Mouse (Mus musculus) stomach, embryonic 15.5 days (tissue): ENCODE results near the gene Wdpcp. TPM values are rescaled to one million over a fixed set of nuclear protein-coding genes. Genes with fewer than 3 reads are reported as not detected.

Experiments
- ATAC-seq: fragments of 200-750 bp; cut with Nextera tagmentation; 2 replicates; pipeline ENCODE4 v1.8.0; 2017; ENCODE audit warnings: low read depth, moderate number of reproducible peaks, moderate TSS enrichment; ENCODE audit not compliant: insufficient read depth, low FRiP score
- H3K27ac ChIP-seq: fragments of 300-500 bp; sonication (generic); 2 replicates; pipeline ENCODE4 v1.5.1; 2015; ENCODE audit warnings: mild to moderate bottlenecking, inconsistent platforms
- H3K27me3 ChIP-seq: fragments of 300-500 bp; sonication (generic); replicated peaks from 2 replicates; pipeline ENCODE4 v1.6.1; 2015; ENCODE audit warnings: inconsistent platforms
- H3K36me3 ChIP-seq: fragments of 300-500 bp; sonication (generic); 2 replicates; pipeline ENCODE4 v1.6.1; 2015; ENCODE audit warnings: inconsistent platforms
- H3K4me1 ChIP-seq: fragments of 300-500 bp; sonication (generic); 2 replicates; pipeline ENCODE4 v1.6.1; 2015; ENCODE audit warnings: inconsistent platforms
- H3K4me2 ChIP-seq: fragments of 300-500 bp; sonication (generic); 2 replicates; pipeline ENCODE4 v1.6.1; 2015; ENCODE audit warnings: mild to moderate bottlenecking, inconsistent platforms
- H3K4me3 ChIP-seq: fragments of 300-500 bp; sonication (generic); replicated peaks from 2 replicates; pipeline ENCODE4 v1.5.1; 2015; ENCODE audit warnings: inconsistent platforms
- H3K9ac ChIP-seq: fragments of 300-500 bp; sonication (generic); 2 replicates; pipeline ENCODE4 v1.6.1; 2015; ENCODE audit warnings: inconsistent platforms
- H3K9me3 ChIP-seq: fragments of 300-500 bp; sonication (generic); 2 replicates; pipeline ENCODE4 v1.6.1; 2016; ENCODE audit warnings: inconsistent platforms
- whole genome bisulfite sequencing: fragments of 180-500 bp; shearing (Covaris S2); methylation state at CpG from one replicate; pipeline ENCODE4 v1.1.7; 2015; 5-methylcytosine and 5-hydroxymethylcytosine counted together
- polyA plus RNA-seq: library from polyadenylated mRNA; unstranded; fragments of >200 nt; fragmentation: Nextera tagmentation; extraction: Ambion mirVana; gene quantifications from 2 replicates; pipeline ENCODE4 v1.2.1, GENCODE M21; 2015

Gene Wdpcp
- polyA plus RNA-seq, 1 experiment from 2014 or later: 8.9 TPM

DNA sequence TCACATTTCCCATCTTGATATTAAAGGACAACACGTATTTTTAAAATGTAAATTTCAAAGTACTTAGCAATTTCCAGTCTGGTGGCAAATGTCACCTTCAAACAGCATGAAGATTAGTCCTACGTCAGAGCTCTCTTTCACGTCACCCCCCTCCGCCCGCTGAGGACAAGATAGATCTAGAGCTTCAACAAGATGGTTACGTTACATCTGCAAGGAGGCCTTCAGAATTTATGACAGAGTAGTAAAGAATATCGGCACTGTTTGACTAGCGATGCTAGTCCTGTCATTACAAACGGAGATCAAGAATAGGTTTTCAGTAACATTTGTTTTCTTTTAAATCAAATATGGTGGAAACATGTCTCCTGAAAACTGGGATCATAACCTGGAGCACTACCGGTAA, 1.1 kb upstream of the Wdpcp start:
- WGBS: 5% methylated on average over 10 of the region's 10 CpGs
- no peaks in the 10 kb centered on the region for H3K9me3 ChIP-seq
- ATAC-seq: no peak
- peaks cover 5% of the 10 kb centered on the region; the same call in 1 of the 2 replicates for H3K36me3 ChIP-seq
- H3K9ac ChIP-seq: peak overlapping the region; percentile 42; the same call in 1 of the 2 replicates
- H3K4me2 ChIP-seq: peak overlapping the region; percentile 66
- H3K27me3 ChIP-seq: no peaks in the 10 kb centered on the region
- peak overlapping the region; percentile 51; the same call in 1 of the 2 replicates for H3K27ac ChIP-seq
- H3K4me1 ChIP-seq: peaks cover 12% of the 10 kb centered on the region; the same call in 1 of the 2 replicates
- peak overlapping the region; percentile 65 for H3K4me3 ChIP-seq

DNA sequence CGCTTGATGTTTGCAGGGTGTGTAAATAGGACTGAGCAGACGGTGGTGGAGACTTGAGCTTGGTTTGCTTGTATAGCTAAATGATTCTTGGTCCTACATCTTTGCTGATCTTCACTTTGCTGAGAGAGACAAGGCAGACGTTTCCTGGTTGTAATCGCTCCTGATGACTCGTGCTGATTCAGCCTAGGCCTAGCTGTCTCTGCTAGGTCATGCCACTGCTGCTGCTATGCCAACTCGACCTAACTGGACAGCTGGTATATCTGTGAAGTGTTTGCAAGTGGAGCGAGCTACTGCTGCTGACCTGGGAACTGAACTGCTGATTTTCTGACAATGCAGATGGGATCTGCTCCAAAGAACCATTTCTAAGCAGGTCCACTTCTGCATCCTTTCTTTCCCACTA, 9.4 kb downstream of the Wdpcp start:
- 66% methylated on average over 7 of the region's 7 CpGs for WGBS
- Histone ChIP-seq H3K4me2 (no peak overlapping the region), H3K27ac (no peak overlapping the region), H3K4me3 (no peak overlapping the region), H3K36me3 (no peaks in the 10 kb centered on the region), H3K27me3 (no peaks in the 10 kb centered on the region), H3K4me1 (no peaks in the 10 kb centered on the region), H3K9ac (no peak overlapping the region), H3K9me3 (no peaks in the 10 kb centered on the region)
- ATAC-seq: no peak

DNA sequence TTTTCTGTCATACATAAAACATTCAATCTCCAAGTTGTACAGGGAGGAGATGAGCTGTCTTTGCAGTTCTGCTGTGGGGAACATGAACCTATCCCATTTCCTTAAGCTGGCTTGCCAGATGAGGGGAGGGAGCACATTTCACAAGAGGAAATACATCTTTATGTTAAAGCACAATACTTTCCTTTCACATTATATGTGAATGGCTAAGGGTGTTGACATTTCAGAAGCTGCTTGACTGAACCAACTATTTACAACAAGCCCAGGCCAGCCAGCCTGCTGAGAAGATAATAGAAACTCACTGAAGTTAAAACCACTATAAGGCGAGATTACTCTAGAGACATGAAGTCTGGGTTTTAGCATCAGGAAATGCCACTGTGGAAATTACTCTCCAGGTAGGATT, 11.3 kb downstream of the Wdpcp start:
- H3K27ac ChIP-seq: no peak overlapping the region
- ATAC-seq: no peak
- WGBS: 54% methylated on average over 1 of the region's 1 CpGs
- H3K27me3 ChIP-seq: no peaks in the 10 kb centered on the region
- H3K36me3 ChIP-seq: no peaks in the 10 kb centered on the region
- no peak overlapping the region for H3K9ac ChIP-seq
- H3K4me1 ChIP-seq: no peaks in the 10 kb centered on the region
- H3K4me3 ChIP-seq: no peak overlapping the region
- H3K4me2 ChIP-seq: no peak overlapping the region
- no peaks in the 10 kb centered on the region for H3K9me3 ChIP-seq

DNA sequence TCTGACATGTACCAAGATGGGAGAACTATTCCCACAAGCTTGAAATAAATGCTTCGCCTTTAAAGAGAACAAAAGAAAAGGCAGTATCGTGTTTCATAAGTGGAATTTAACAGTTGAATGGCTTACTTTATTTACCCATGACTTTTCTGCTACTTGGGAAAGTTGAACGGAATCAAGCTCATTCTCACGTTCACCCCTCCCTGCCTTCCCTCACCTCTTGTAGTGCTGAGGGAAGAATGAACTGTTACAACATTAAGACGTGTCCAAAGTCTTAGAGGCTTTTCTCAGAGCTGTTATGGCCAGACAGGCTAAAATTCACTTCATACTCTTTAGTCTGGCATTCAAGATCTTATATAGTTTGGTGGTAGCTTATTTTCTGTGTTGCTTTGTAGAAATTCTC, 30.5 kb downstream of the Wdpcp start:
- Histone ChIP-seq H3K4me1 (no peaks in the 10 kb centered on the region), H3K36me3 (no peaks in the 10 kb centered on the region), H3K9ac (no peak overlapping the region), H3K4me3 (no peak overlapping the region), H3K27me3 (no peaks in the 10 kb centered on the region), H3K27ac (no peak overlapping the region), H3K9me3 (no peaks in the 10 kb centered on the region), H3K4me2 (no peak overlapping the region)
- ATAC-seq: no peak
- WGBS: 41% methylated on average over 5 of the region's 5 CpGs

DNA sequence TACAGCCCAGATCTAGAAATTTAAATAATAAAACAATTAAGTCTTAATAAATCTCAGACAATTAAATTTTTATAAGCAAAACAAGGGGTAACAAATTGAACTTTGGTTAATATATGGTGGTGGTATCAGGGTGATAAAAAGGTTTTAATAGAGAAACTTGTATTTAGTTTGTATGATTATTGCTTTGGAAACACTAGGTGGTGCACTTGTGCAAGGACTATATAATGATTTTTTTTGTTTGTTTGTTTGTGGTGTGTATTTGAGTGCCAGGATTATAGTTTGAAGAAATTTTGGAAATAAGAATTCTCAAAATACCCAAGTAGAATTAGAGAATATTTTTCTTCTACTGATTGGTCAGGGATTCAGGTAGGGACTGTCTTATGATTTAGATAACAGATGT, 43.9 kb downstream of the Wdpcp start:
- ATAC-seq: no peak
- no peaks in the 10 kb centered on the region for H3K36me3 ChIP-seq
- no peaks in the 10 kb centered on the region for H3K9me3 ChIP-seq
- H3K4me1 ChIP-seq: no peaks in the 10 kb centered on the region
- H3K27ac ChIP-seq: no peak overlapping the region
- no peaks in the 10 kb centered on the region for H3K27me3 ChIP-seq
- no peak overlapping the region for H3K4me3 ChIP-seq
- H3K9ac ChIP-seq: no peak overlapping the region
- H3K4me2 ChIP-seq: no peak overlapping the region

DNA sequence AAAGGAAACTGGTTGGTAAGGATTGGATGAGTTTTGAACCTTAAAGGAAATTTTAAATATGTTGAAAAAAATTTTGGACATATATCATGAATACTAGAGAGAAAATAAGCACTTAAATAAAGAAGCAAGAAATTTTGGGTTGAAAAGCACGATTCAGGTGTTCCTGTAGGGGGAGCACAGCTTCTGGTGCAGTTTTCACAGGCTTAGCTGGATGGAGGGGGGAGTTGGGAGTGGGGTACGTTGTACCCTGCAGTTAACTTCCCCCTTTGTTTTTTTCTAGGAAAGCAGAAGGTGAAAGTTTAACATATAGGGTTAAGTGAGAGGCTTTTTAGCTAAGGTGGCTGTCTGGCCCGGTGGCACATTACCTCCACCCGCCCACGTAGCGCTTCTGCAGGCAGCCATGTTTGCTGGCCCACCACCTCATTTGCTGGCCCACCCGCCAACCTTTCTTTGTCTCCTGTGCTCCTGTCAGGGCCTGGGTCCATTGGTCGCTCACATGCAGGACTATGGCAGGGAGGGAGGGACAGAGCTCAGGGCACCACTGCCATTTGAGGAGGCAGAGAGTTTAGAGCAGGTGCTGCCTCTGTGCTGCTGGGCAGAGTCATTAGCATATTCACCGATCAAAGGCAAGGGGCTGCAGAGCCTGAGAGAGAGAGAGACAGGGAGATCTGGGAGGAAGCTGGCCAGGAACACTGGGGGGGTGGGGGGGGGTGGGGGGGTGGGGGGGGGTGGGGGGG, 62.3 kb downstream of the Wdpcp start:
- Histone ChIP-seq H3K27me3 (no peaks in the 10 kb centered on the region), H3K4me3 (no peak overlapping the region), H3K27ac (no peak overlapping the region), H3K4me1 (no peaks in the 10 kb centered on the region), H3K4me2 (no peak overlapping the region), H3K9ac (no peak overlapping the region), H3K9me3 (no peaks in the 10 kb centered on the region), H3K36me3 (no peaks in the 10 kb centered on the region)
- 70% methylated on average over 8 of the region's 9 CpGs for WGBS
- no peak for ATAC-seq

DNA sequence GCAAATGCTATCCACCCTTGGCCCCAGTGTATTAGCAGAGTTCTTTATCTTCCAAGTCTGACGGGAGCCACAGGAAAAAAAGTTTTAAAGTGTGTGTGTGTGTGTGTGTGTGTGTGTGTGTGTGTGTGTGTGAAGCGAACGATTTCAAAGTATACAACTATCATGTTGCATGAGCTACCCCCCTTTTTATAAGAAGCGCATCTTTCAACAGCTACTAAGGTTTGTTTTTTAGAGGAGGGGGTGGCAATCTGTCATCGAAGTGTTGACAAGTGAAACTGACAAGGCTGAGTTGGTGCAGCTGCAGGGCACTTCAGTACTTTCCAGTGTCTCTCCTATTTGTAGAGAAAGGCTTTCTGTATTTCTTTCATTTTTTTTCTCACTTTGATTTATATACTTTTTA, 66.3 kb downstream of the Wdpcp start:
- Histone ChIP-seq H3K4me3 (no peak overlapping the region), H3K4me2 (no peak overlapping the region), H3K4me1 (no peaks in the 10 kb centered on the region), H3K36me3 (no peaks in the 10 kb centered on the region), H3K9me3 (no peaks in the 10 kb centered on the region), H3K27me3 (no peaks in the 10 kb centered on the region), H3K27ac (no peak overlapping the region), H3K9ac (no peak overlapping the region)
- WGBS: 16% methylated on average over 5 of the region's 5 CpGs
- no peak for ATAC-seq

DNA sequence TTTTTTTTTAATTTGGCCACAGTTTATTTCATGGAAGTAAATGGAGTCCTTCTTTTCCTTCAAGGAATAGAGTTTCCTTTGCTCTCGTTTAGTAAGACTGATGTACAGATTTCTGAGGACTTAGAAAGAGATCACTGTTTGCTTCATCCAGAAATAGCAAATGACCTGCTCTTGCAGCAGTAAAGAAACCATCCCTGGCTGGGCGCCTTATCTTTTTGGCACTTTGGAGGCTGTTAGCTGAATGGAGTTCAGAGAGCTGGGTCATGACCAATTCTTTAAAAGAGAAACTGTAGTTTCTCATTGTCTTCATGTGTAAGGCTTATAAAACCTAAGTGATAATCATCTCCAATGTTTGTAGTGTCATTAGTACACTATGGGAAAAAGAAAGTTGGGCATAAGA, 67.5 kb downstream of the Wdpcp start:
- Histone ChIP-seq H3K9me3 (no peaks in the 10 kb centered on the region), H3K27me3 (no peaks in the 10 kb centered on the region), H3K27ac (no peak overlapping the region), H3K9ac (no peak overlapping the region), H3K4me3 (no peak overlapping the region), H3K4me1 (no peaks in the 10 kb centered on the region), H3K4me2 (no peak overlapping the region), H3K36me3 (no peaks in the 10 kb centered on the region)
- no peak for ATAC-seq
- 32% methylated on average over 2 of the region's 2 CpGs for WGBS

DNA sequence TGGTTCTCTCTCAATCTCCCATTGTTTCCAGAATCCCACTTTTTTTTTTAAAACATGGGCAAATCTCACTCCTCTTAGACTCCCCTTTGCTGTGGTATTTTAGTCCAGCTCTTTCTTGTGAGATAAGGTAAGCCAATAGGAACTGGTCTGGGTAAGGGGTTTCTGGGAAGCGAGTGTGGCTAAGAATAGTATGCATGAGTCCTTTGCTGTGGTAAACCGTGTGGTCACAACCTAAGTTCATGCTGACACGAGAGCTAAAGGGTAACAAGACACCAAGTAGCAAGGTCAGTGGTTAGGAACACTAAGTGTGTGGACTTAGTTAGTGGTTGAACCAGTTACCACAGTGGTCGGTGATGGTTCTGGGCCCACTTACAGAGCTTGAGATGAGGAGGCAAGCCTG, 72.2 kb downstream of the Wdpcp start:
- 56% methylated on average over 4 of the region's 4 CpGs for WGBS
- no peak for ATAC-seq
- no peak overlapping the region for H3K27ac ChIP-seq
- no peaks in the 10 kb centered on the region for H3K9me3 ChIP-seq
- H3K4me2 ChIP-seq: no peak overlapping the region
- no peaks in the 10 kb centered on the region for H3K36me3 ChIP-seq
- H3K9ac ChIP-seq: no peak overlapping the region
- H3K4me3 ChIP-seq: no peak overlapping the region
- no peaks in the 10 kb centered on the region for H3K27me3 ChIP-seq
- no peaks in the 10 kb centered on the region for H3K4me1 ChIP-seq

DNA sequence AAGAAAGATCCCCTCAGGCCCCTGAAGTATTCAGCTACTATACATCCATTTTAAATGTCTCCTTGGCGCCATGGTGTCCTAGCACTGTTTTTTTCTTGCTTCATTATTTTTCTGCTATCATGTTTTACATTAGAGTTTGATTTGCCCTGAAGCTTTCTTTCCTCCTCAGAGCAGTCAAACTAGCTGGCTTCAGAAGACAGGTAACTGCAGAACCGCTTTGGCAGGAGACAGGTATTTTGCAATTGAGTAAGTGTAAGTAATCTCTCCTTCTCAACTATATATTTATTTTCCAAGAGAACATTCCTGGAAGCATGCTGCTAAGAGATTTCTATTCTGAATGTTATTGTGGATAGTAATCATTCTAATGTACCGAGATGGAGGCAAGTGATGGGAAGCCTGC, 74.1 kb downstream of the Wdpcp start:
- Histone ChIP-seq H3K9me3 (no peaks in the 10 kb centered on the region), H3K36me3 (no peaks in the 10 kb centered on the region), H3K4me2 (no peak overlapping the region), H3K9ac (no peak overlapping the region), H3K27ac (no peak overlapping the region), H3K4me1 (no peaks in the 10 kb centered on the region), H3K4me3 (no peak overlapping the region), H3K27me3 (no peaks in the 10 kb centered on the region)
- ATAC-seq: no peak
- WGBS: 73% methylated on average over 3 of the region's 3 CpGs

DNA sequence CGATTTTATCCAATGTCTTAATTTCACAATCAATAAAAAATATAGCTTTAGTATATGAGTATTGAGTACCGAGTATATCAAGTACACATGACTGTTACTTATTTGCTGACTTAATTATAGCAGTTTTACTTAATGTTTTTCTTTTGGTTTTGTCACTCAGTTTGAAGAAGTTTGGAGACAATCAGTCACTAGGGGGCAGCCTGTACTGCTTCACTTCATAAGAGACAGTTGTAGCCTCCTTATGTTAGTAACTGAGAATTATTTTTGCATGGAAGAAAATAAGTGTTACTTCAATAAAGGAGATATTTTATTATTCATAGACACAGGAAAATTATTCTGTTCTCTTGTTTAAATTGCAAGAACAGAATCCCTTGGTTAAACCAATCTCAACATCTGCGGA, 87.0 kb downstream of the Wdpcp start:
- Histone ChIP-seq H3K27me3 (no peaks in the 10 kb centered on the region), H3K36me3 (no peaks in the 10 kb centered on the region), H3K4me2 (no peak overlapping the region), H3K9me3 (no peaks in the 10 kb centered on the region), H3K9ac (no peak overlapping the region), H3K4me1 (no peaks in the 10 kb centered on the region), H3K4me3 (no peak overlapping the region), H3K27ac (no peak overlapping the region)
- ATAC-seq: no peak
- WGBS: 69% methylated on average over 3 of the region's 3 CpGs

DNA sequence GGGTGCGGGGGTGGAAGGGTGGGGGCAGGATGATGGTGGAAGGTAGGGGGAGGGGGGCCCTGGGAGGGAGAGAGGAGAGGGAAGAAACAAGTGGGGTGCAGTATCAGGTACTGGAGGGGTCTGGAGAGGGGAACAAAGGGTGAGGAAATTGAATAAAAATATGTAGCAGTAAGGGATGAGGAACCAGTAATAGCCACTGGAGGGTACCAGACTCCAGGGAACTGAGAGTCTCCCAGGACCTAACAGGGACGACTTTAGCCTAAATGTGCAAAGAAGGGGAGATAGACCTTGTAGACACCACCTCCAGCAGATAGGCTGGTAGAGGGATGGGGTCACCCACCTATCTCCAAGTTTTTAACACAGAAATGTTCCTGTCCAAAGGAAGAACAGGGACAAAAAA, 105.0 kb downstream of the Wdpcp start:
- H3K4me3 ChIP-seq: no peak overlapping the region
- H3K9ac ChIP-seq: no peak overlapping the region
- no peaks in the 10 kb centered on the region for H3K9me3 ChIP-seq
- 67% methylated on average over 2 of the region's 2 CpGs for WGBS
- H3K4me1 ChIP-seq: no peaks in the 10 kb centered on the region
- H3K27ac ChIP-seq: no peak overlapping the region
- ATAC-seq: no peak
- no peaks in the 10 kb centered on the region for H3K36me3 ChIP-seq
- H3K27me3 ChIP-seq: no peaks in the 10 kb centered on the region
- no peak overlapping the region for H3K4me2 ChIP-seq

DNA sequence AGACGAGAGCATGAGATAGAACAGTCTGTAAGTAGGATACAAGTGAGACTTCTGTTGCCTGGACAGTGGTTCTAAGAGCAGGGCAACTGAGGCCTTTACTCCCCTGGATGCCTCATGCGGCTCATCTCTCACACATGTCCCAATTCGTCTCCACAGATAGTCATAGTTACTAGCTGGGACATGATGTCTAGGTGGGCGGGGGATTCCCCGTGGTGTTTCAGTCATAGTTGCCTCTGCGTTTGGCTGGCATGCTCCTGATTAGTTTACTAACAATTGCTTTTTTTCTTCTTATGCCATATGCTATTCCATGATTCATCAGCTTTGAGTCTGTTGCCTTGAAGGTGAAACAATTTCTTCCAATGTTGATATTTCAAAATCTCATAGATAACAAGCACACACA, 116.4 kb downstream of the Wdpcp start:
- Histone ChIP-seq H3K4me1 (no peaks in the 10 kb centered on the region), H3K27ac (no peak overlapping the region), H3K36me3 (no peaks in the 10 kb centered on the region), H3K4me3 (no peak overlapping the region), H3K4me2 (no peak overlapping the region), H3K9ac (no peak overlapping the region), H3K27me3 (no peaks in the 10 kb centered on the region), H3K9me3 (no peaks in the 10 kb centered on the region)
- 73% methylated on average over 6 of the region's 6 CpGs for WGBS
- ATAC-seq: no peak
